In genomic region chr6:17629756-17630155, GRCm38 (mm10) we compare ENCODE assay signal across 11 mouse cellular contexts. TPM values are rescaled to one million over a fixed set of nuclear protein-coding genes. Genes with fewer than 3 reads are reported as not detected.
DNase-seq lines count a peak whose midpoint lies in the region; ATAC-seq lines count a peak whose summit lies in the region.
"Had no signal": no experiment of that assay in that cellular context is flagged by ENCODE, and none has a peak within 500 bp of the region (broad histone marks: within the 10 kb centered on the region; RNA-seq: fewer than 3 reads in every experiment).

No protein-coding gene starts in this region.

- no peak overlapping the region; the same call in 1 of the 2 replicates for H3K4me2 ChIP-seq in embryonic facial prominence, embryonic 13.5 days
- no peak overlapping the region for H3K4me2 ChIP-seq in midbrain, embryonic 14.5 days (ENCODE audit: low read length)
- H3K4me2 ChIP-seq in midbrain, embryonic 15.5 days, result no peak overlapping the region
- H3K4me2 ChIP-seq: midbrain, embryonic 12.5 days had no signal

- H3K27me3 ChIP-seq in embryonic facial prominence, embryonic 13.5 days, result no peaks in the 10 kb centered on the region
- no peaks in the 10 kb centered on the region for H3K27me3 ChIP-seq in embryonic facial prominence, embryonic 10.5 days (replicated peaks; ENCODE audit: low read depth, poor library complexity, severe bottlenecking)
- no peaks in the 10 kb centered on the region for H3K27me3 ChIP-seq in midbrain, embryonic 14.5 days (ENCODE audit: control insufficient read depth, insufficient read depth, low read length)
- H3K27me3 ChIP-seq in midbrain, embryonic 15.5 days (replicated peaks), result no peaks in the 10 kb centered on the region
- H3K27me3 ChIP-seq: midbrain, embryonic 12.5 days had no signal

- no peak for DNase-seq in embryonic facial prominence, embryonic 10.5 days (ENCODE audit: low spot score)
- DNase-seq in NIH3T3 (ENCODE audit: low read depth), result peak; percentile 40
- DNase-seq in layer of hippocampus, adult 9-10 months (ENCODE audit: low spot score), result no peak
- DNase-seq in midbrain, embryonic 14.5 days, result no peak
- DNase-seq: kidney, adult 18-20 months; layer of hippocampus, postnatal 36 days had no signal

- H3K27ac ChIP-seq in embryonic facial prominence, embryonic 13.5 days, result peak overlapping the region; percentile 60; the same call in 1 of the 2 replicates
- H3K27ac ChIP-seq in embryonic facial prominence, embryonic 10.5 days (replicated peaks), result no peak overlapping the region
- H3K27ac ChIP-seq in midbrain, embryonic 14.5 days (replicated peaks; ENCODE audit: low read depth, low read length), result no peak overlapping the region
- H3K27ac ChIP-seq in midbrain, embryonic 15.5 days, result no peak overlapping the region
- H3K27ac ChIP-seq: midbrain, embryonic 12.5 days had no signal

- no peak overlapping the region for H3K9ac ChIP-seq in embryonic facial prominence, embryonic 13.5 days
- H3K9ac ChIP-seq in midbrain, embryonic 14.5 days (replicated peaks; ENCODE audit: low read length), result no peak overlapping the region
- H3K9ac ChIP-seq in midbrain, embryonic 15.5 days, result no peak overlapping the region
- H3K9ac ChIP-seq: midbrain, embryonic 12.5 days had no signal

- H3K36me3 ChIP-seq in embryonic facial prominence, embryonic 13.5 days, result no peaks in the 10 kb centered on the region
- H3K36me3 ChIP-seq in embryonic facial prominence, embryonic 10.5 days (replicated peaks), result no peaks in the 10 kb centered on the region
- H3K36me3 ChIP-seq in midbrain, embryonic 14.5 days (ENCODE audit: control insufficient read depth, insufficient read depth, low read length), result no peaks in the 10 kb centered on the region
- no peaks in the 10 kb centered on the region for H3K36me3 ChIP-seq in midbrain, embryonic 15.5 days (replicated peaks)
- H3K36me3 ChIP-seq: midbrain, embryonic 12.5 days had no signal

- H3K4me1 ChIP-seq in embryonic facial prominence, embryonic 13.5 days, result peaks cover 9% of the 10 kb centered on the region
- H3K4me1 ChIP-seq in embryonic facial prominence, embryonic 10.5 days, result peaks cover 4% of the 10 kb centered on the region; the same call in 1 of the 2 replicates
- H3K4me1 ChIP-seq in midbrain, embryonic 14.5 days (ENCODE audit: control insufficient read depth, insufficient read depth, low read length), result no peaks in the 10 kb centered on the region
- H3K4me1 ChIP-seq in midbrain, embryonic 15.5 days, result peaks cover 3% of the 10 kb centered on the region; the same call in 1 of the 2 replicates

- no peak for ATAC-seq in embryonic facial prominence, embryonic 13.5 days (ENCODE audit: insufficient number of reproducible peaks, insufficient read depth, low FRiP score, low TSS enrichment, low read depth)
- peak; percentile 79 for ATAC-seq in inflammation-experienced regulatory T-cells, adult 6 months
- ATAC-seq in neutrophil, adult 5-6 weeks (ENCODE audit: extremely low read depth, insufficient number of reproducible peaks, low FRiP score, poor library complexity, severe bottlenecking), result 0 out of 2 replicates have a peak, but pooled peaks have one; percentile 25
- no peak for ATAC-seq in midbrain, embryonic 14.5 days (ENCODE audit: low FRiP score, low TSS enrichment)
- ATAC-seq in midbrain, embryonic 15.5 days (replicated peaks), result no peak

- WGBS in embryonic facial prominence, embryonic 13.5 days, result 58% methylated on average over 5 of the region's 5 CpGs
- WGBS in embryonic facial prominence, embryonic 10.5 days, result 72% methylated on average over 5 of the region's 5 CpGs
- WGBS in midbrain, embryonic 14.5 days, result 67% methylated on average over 5 of the region's 5 CpGs
- WGBS in midbrain, embryonic 15.5 days, result 62% methylated on average over 5 of the region's 5 CpGs

- H3K9me3 ChIP-seq in embryonic facial prominence, embryonic 13.5 days, result no peaks in the 10 kb centered on the region
- no peaks in the 10 kb centered on the region for H3K9me3 ChIP-seq in embryonic facial prominence, embryonic 10.5 days
- H3K9me3 ChIP-seq in midbrain, embryonic 14.5 days (ENCODE audit: control insufficient read depth, low read length), result no peaks in the 10 kb centered on the region
- no peaks in the 10 kb centered on the region for H3K9me3 ChIP-seq in midbrain, embryonic 15.5 days
- H3K9me3 ChIP-seq: midbrain, embryonic 12.5 days had no signal

- H3K4me3 ChIP-seq in embryonic facial prominence, embryonic 13.5 days, result no peak overlapping the region
- H3K4me3 ChIP-seq in embryonic facial prominence, embryonic 10.5 days, result no peak overlapping the region
- H3K4me3 ChIP-seq in midbrain, embryonic 14.5 days (replicated peaks; ENCODE audit: low read depth, low read length), result no peak overlapping the region
- H3K4me3 ChIP-seq in midbrain, embryonic 15.5 days, result no peak overlapping the region
- H3K4me3 ChIP-seq: midbrain, embryonic 12.5 days had no signal

RNA-seq across cellular contexts. Expression of gene Capza2, which starts 6.3 kb away (rescaled TPM):
- 191 and 213 TPM in 2 replicates for polyA plus RNA-seq in embryonic facial prominence, embryonic 13.5 days (2015; fragmentation: Nextera tagmentation; extraction: Ambion mirVana)
- 192 and 199 TPM in 2 replicates for polyA plus RNA-seq in embryonic facial prominence, embryonic 10.5 days (2016; fragmentation: Nextera tagmentation; extraction: Ambion mirVana)
- polyA plus RNA-seq in inflammation-experienced regulatory T-cells, adult 6 months (2017; shearing (Covaris generic)), result 100 to 1,000 TPM; 310 to 480 (median 320) TPM
- total RNA-seq in neutrophil, adult 5-6 weeks (2017), result 326 and 336 TPM in 2 replicates
- 246 and 272 TPM in 2 replicates for polyA plus RNA-seq in midbrain, embryonic 14.5 days (2014; fragmentation: Nextera tagmentation; extraction: Ambion mirVana)
- 218 and 224 TPM in 2 replicates for polyA plus RNA-seq in midbrain, embryonic 15.5 days (2015; fragmentation: Nextera tagmentation; extraction: Ambion mirVana)

Comparison
In these comparisons a context has a peak if more than half of its experiments do, and no peak if none do; other contexts are left out.
1. ATAC-seq: peak in inflammation-experienced regulatory T-cells, adult 6 months (single experiment) and neutrophil, adult 5-6 weeks (single experiment); none in embryonic facial prominence, embryonic 13.5 days (single experiment), midbrain, embryonic 14.5 days (single experiment) and midbrain, embryonic 15.5 days (single experiment).